Mouse (Mus musculus) cortical plate, adult 2 months (tissue): Measurements from ENCODE around the gene Mcemp1.

Experiments used
- CTCF ChIP-seq: fragments of 200-500 bp; IDR thresholded peaks from 2 replicates; pipeline ENCODE4 v1.5.1; 2011; ENCODE audit warnings: mild to moderate bottlenecking, control low read depth, low read length; ENCODE audit not compliant: insufficient read depth; ENCODE audit errors: extremely low read depth
- POLR2A ChIP-seq: fragments of 200-500 bp; IDR thresholded peaks from 2 replicates; pipeline ENCODE4 v1.6.1; 2011; ENCODE audit warnings: mild to moderate bottlenecking, low read length, control low read depth; ENCODE audit not compliant: insufficient read depth; ENCODE audit errors: extremely low read depth

- TF ChIP-seq POLR2A (no peak), CTCF (no peak)
These were observed 46.1 kb downstream of the Mcemp1 start for GRCm38 (mm10) chr8:3711646-3712045.
